Mouse (Mus musculus): ENCODE data around the gene Setdb1. TPM values are rescaled to one million over a fixed set of nuclear protein-coding genes. Genes with fewer than 3 reads are reported as not detected.
"Not testable (repeated sequence)": the region's sequence is repeated elsewhere in the genome, so short reads cannot be mapped to it uniquely, and the experiment has no call there.

Setdb1 gene
- 10 to 100 TPM; 22.2 to 38.1 (median 27.8) TPM for total RNA-seq (2022)

DNA sequence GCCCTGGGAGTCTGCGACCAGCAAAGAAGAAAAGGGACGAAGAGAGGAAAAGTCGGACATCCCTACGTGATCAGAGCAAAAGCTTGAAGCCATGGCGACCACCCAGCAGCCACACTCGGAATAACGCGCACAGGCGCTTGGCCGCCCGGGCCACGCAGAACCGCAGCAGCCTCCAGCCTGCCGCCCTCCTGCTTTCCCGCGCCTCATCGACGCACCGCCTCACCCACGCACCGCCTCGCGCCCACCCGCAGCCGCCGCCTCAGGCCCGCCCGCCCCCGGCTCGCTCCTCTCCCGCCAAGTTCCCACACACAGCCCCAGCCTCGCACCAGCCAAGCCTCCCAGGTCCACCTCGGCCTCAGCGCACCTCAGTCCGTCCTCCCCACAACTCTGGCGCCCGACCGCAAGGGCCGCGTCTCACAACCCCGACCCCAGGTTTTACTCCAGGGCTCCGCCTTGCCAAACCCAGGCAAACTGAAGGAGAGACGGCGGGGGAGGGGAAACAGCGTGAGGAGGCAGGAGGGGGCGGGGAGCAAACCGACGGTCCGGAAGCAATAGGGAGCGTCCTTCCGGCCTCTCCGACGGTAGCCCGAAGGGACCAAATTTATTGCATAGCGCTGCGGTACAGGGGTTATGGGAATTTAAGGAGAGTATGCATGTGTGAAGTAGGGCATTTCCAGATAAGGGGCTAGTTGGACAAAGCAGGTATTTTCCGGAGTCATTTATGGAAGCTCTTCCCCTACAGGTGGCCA lies at the start of gene Setdb1:
Gene Setdb1 (minus strand): TSS at position 502 of the 749 bp plus-strand sequence.
- DNase-seq = peak; percentile 88

DNA sequence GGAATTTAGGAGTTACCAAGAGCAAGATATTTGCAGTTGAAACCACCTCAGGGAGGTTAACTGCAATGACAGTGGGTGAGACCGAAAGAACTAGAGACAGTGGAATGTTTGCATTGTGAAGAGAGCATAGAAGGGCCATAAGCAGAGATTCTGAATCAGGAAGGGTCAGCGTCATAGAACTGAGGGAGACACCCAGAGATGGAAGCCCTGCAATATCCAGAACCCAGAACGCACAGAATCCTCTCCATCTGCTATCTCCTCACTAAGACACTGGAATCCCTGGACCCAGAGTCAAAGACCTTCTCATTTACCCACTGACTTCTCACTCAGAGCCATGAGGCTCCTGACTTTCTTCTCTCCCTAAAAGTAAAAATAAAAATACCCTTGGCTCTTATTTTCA lies 45.7 kb upstream of the Setdb1 start, which contains the start of gene 4930558C23Rik:
Gene 4930558C23Rik (minus strand): TSS at position 101 of the 400 bp plus-strand sequence.
- DNase-seq = no peak

DNA sequence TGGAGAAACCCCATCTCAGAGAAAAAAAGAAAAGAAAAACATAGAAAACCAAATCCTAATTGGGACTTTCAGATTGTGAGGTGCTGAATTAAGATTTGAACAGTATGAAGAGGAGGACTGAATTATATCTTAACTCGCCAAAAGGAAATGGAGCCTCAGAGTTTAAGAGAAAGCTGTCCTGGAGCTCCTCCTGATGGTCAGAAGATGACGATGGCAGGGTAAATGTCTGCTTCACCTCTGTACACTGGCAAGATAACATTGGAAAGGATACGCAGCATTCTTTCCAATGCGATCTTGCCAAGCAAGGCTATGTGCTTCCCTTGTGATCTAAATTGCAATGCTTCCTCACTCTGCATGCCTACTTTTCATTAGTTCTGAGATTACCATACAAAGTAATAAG lies 37.4 kb upstream of the Setdb1 start:
- no peak for DNase-seq

DNA sequence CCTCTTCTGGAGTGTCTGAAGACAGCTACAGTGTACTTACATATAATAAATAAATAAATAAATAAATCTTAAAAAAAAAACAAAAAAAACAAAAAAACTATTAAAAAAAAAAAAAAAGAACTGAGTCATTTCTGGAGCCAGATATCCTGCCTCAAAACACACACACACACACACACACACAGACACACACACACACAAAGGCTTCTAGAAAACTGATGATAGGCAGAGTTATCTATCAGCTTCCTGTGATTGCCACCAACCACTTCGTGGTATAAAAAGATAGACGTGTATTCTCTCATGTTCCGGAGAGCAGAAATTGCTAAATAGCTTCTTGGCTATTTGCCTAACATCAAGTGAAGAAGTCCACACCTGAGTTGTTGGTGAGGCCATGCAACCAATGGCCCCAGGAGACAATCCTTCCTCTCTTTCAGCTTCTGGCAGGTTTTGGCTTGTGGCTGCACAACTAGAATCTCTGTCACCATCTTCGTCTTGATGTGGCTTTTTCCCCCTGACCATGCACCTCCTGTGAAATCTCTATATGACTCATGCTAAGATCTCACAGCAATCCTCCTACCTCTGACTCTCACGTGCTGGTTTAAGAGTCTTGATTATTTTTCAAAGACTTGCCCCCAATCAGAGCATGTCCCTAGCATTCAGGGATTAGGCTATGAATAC lies 28.5 kb upstream of the Setdb1 start:
- DNase-seq = no peak

DNA sequence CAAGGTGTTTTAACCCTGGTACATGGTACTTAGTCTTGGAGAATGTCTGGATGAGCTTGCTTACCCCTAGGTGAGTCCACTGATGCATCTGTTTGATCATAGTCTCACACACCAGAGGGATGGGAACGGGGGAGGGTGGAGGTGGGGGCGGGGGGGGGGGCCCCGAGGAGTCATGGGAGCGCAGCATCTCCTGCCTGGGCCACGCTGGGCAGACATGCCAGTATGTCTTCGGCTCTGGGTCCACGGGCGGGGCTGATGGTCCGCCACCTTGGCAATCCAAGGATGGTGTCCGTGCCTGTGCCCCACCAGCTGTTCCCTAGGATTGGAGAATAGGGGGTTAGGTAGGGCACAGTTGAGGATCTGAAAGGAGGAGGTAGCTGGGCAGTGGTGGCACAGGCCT lies 16.2 kb upstream of the Setdb1 start:
- no peak for DNase-seq

DNA sequence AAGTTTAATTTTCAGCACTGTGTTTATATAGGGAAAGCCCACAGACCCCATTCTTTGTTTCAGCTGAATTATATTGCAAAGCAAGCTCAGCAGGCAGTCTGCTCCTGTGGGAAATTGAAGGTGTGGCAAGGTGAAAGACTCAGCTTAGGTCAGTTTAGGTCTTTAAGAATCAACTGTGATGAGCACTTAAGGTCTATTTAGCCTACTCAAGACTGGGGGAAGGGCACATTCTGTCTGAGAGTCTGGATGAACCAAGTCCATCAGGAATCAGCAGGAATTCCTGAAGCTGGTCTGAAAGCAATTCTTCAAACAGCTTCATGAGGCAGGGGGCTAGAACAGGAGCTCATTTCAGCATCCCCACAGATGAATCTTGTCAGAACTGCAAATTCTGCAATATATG lies 13.1 kb upstream of the Setdb1 start:
- no peak for DNase-seq

DNA sequence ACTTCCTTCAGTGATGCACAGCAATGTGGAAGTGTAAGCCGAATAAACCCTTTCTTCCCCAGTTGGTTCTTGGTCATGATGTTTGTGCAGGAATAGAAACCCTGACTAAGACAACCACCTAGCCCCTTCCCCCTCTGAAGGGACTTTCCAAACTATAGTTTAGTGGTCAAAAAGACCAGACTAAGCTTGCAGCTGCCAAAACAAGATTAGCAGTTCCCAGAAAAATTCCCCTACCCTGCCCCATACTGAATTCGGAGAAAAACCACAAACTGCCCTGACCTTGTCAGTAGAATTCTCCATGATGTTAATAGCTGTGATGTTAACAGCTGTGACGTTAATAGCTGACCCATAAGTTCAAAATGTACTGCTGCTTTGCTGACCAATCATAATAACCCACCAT lies 3.3 kb upstream of the Setdb1 start:
- DNase-seq = not testable (repeated sequence)

DNA sequence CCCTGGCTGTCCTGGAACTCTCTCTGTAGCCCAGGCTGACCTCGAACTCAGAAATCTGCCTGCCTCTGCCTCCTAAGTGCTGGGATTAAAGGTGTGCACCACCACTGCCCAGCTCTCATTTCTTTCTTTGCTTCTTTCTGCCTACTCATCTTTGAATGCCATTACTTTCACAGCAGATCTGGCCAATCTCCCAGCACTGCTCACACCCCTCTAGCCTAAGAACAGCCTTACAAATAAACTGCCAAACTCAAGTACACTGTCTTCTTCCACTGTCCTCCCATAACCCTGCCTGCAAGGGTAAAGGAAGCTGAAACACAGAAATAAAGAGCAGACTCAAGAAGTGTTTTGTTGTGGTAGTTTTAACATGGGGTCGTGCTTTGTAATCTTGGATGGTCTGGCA lies 744 bp upstream of the Setdb1 start:
- DNase-seq = no peak

DNA sequence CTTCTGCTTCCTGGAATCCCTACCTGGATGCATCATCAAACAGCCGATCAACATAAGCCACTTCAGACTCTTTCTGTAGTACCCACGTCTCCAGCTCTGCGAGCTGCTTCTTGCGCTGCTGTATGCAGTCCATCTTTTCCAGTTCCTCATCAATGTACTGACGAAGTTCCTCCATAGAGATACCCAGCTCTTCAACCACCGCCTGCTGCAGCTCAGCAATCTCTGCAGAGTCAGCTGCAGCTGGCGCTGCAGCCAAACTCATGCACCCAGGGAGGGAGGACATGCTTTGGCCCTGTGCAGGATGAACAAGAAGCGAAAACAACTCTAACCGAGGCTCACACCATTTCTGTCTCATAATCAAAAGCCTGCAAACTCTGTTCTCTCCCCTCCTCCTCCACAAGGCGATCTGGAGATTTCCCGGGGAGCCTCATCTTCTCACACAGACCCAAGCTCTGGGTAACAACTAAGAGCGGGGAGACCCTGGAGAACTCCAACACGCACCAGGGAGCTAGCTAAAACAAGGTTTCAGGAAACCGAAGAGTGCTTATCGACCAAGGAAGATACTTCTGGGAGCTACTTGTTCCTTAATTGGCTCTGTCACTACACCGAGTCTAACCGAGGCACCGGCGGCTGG lies 974 bp downstream of the Setdb1 start:
- DNase-seq = not testable (repeated sequence)

DNA sequence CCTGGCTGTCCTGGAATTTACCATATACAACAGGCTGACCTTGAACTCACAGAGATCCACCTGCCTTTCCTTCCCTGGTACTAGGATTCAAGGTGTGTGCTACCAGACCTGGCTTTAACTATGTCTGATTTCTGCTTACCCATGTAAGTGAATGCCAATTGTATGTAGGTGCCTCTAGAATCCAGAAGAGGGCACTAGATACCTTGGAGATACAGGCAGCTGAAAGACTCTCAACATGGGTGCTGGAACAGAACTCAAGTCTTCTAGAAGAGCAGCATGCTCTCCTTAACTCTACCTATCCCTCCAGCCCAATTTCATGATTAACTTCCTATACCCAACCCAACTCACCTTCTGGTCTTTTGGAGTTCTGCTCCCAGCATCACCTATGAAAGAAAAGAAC lies 7.5 kb downstream of the Setdb1 start:
- DNase-seq = no peak

DNA sequence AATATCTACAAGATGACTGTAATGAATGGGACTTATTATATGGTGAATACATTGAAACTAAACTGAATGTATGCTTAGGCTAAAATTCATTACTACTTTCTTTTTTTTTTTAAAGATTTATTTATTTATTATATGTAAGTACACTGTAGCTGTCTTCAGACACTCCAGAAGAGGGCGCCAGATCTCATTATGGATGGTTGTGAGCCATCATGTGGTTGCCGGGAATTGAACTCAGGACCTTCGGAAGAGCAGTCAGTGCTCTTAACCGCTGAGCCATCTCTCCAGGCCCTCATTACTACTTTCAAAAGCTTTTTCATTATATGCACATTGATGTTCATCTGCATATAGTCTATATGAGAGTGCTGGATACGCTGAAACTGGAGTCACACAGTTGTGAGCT lies 8.7 kb downstream of the Setdb1 start:
- not testable (repeated sequence) for DNase-seq

DNA sequence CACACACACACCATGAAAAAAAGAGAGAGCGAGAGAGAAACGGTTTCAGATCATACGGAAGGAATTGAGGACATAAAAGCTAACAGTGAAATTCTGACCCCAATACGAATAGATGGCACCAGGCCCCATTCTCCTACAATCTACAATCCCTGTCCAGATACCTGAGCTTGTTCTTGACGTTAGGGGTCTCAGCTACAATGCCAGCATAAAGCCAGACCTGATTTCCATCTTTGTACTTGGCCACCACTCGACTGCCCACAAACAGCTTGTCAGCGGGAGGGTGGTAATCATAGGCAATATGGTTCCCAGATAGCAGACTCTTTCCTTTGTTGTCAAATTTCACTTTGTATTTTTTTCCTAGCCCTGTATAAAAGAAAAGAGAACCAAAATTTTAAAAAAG lies 10.5 kb downstream of the Setdb1 start:
- DNase-seq = no peak

DNA sequence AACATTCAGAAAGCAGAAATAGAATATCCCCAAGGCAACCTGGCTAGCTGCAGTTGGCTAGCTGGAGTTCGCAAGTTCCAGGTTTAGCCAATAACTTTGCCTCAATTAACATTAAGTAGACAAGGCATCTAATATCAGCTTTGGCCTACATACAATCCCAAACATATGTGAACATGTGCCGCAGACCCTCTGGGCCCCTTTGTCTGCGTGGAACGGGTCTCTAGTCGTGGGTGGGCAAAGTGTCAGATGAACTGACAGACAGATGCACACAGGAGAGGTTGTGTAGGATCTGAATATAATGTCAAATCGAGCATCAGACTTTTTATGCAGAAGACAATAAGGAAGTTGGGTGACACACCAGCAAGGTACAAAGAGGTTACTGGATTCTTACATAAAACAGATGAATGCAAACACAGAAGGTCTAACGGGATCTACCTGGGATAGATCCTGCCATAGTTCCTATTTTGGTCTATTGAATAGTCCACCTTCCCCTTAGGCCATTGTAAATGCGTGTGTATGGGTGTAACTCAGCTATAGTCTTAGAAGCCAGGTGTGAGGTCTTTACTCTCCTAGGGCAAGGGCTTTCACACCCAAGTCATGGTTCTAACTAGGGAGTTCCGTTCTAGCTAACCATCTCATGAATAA lies 13.5 kb downstream of the Setdb1 start:
- not testable (repeated sequence) for DNase-seq

DNA sequence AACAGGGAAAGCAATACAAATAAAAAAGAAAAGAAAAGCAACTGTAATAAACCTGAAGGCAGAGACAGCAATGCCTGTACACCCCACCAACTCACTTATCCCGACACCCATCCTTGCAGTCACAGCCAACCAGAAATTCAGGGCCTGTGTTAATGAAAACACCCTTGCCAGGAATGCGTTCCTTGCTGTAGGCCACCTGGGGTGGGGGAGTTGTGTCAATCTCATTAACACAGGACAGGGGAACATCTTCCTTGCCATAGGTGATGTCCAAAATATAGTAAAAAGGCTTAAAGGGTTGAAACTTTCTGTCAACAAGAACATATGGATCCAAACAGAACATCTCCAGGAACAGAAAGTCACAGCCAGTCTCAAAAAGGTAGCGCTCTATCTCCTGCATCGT lies 18.8 kb downstream of the Setdb1 start:
- DNase-seq = no peak

DNA sequence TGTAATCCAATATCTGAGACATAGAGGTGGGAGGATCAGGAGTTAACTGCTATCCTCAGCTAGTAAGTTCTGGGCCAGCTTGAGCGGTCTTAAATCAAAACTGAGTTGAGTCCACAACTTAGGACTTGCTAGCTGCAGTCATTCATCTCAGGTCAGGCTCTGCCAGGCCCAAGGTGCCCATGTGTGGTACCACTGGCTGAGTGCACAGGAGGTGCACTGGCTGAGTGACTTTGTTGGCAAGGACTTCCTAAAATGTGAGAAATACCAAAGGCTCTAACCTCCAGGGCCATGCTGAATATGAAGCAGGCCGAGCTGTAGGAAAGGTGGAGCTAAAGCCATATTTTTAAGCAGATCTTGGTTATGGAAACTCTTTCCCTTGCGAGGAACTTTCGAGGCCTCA lies 19.7 kb downstream of the Setdb1 start:
- DNase-seq = no peak

DNA sequence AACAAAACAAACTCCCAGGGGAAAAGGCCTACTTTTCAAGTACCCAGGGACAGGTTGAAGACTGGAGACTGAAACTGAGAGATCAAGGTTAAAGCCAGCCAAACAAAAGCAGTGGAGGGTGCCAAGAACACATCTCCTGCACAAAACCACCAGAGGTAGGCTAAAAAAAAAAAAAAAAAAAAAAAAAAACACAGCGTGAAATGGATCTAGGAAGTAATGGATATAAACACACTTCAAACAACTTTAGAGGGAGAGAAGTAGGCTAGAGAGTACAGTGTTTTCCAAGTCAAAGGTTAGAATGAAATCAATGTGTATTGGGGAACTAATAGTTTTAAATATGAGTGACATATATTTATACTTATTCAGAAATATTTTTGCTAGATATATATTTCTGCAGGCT lies 25.5 kb downstream of the Setdb1 start:
- DNase-seq = no peak

DNA sequence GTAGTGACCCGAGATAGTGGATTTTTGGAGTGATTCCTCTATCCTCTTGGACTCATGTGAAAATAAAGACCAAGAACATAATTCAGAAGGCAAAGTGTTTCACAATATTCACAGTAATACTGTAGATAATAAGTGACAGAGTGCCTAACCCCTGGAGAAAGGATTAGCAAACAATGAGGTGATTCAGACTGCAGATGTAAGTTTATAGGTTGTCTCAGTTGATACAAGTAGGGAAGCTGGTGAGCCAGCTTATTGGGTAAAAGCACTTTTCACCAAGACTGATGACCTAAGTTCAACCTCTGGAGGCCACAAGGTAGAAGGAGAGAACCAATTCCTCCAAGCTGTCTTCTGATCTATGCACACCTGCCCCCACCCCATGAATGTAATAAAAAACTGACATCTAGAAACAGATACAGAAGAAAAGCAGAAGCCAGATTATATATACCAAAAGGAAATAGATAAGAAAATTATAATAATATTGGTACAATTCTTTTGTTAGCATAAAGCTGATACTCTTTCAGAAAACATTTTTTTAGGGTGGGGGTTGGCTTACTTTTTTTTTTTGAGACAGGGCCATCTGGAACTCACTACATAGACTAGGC lies 28.1 kb downstream of the Setdb1 start:
- no peak for DNase-seq

DNA sequence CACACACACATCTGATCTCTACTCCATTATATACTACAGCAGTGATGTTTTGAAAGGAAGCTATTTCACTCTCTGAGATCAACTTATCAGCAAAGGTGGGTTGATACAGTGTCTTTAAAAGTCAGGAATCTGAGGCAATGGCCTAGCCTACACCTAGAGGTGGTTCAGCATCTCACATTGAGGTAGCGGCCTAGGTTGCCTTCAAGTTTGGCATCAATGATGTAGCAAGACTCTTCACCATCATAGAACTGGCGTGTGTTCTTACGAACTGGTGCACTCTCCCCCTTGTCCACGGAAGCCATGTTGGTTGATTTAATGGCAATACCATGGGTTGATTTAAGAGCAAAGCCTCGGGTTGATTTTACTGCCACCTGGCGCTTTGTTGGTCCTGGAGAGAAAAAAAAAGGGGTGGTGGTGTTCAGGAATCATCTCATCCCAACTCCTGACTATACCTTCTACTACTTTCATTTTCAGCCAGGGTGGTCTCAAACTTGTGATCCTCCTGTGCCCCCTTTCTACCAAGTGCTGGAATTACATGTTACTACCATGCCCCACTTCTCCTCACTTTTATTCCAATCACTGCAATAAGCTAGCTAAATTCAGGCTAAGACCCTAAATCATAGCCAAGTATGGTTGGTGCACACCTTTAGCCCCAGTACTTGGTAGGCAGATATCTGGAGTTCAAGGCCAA lies 32.4 kb downstream of the Setdb1 start:
- DNase-seq = no peak

DNA sequence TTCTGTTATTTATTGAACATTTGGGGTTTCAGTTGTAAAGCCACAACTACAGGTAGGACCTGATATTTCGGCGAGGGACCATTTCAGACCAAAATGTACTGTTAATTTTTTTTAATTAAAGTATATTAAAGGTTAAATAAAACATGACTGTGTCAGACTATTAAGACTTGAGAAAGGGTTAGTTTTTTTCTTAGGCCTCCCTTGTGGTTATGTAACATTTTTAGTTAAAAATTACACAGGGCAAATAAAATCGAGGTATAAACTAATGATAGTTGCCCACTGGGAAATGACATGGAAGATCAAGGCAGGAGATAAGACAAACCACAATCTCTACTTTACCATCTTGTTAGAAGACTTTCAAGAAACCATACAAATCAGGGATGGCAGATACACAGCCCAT lies 33.6 kb downstream of the Setdb1 start:
- DNase-seq = no peak

DNA sequence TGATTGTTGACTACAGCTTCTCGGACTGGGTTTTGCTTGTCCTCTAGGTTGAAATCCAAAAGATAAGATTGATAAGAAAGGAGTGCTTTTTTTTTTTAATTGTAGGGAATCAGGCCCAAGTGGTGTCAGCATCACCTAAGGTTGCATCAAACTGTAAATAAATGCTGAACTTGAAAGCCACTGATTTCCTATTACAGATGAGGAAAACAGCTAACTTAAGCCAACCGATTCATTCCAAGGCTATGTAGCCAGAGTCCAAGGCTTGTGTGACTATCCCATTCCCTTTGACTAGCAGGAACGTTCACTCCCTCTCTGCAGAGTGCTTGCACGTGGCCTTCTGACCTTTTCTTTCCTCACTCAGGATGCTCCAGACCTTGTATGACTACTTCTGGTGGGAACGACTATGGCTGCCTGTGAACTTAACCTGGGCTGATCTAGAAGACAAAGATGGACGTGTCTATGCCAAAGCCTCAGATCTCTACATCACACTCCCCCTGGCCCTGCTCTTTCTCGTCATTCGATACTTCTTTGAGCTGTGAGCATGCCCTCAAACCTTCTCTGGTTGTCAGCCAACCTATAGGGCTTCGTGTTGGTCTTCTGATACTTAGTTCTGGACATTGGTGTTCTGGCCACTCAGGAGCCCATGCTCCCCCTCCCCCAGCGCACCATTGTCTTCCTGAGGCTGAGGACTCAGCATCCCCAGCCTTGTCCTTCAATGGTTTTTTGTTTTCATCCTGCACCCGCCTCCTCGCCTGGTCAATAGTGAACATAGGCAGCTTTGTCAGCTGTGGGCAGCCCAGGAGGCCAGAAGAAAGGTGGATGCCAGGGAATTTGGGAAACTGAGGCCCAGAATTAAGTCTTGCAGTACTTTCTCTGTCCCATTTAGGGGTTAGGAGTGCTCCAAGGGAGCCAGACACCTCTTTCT lies 37.0 kb downstream of the Setdb1 start:
- no peak for DNase-seq

DNA sequence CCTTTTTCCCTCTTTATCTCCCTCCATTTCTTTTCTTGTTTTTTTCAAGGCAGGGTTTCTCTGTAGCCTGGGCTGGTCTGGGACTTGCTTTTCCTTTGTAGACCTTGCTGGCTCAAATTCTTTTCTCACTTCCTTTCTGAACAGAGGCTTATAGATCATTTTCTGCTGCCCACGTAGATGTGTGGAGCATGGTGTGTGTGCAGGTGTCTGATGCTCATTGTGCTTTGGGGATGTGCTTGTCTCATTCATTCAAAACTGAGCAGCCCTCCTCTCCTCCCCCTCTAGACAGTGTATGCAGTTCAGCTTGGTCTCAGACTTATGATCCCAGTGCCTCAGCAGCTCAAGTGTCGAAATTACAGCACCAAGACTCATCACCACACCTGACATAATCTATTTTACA lies 37.9 kb downstream of the Setdb1 start:
- no peak for DNase-seq
